Mouse (Mus musculus) neutrophil, adult 5-6 weeks (primary cell): ENCODE results near the gene Tnfrsf21. TPM values are rescaled to one million over a fixed set of nuclear protein-coding genes. Genes with fewer than 3 reads are reported as not detected.

Source experiments
- total RNA-seq: library from RNA; stranded (forward); fragments of 200-1000 nt; gene quantifications from 2 replicates; pipeline ENCODE4 v1.2.3, GENCODE M21; 2017

The Tnfrsf21 gene
- total RNA-seq, 1 experiment from 2014 or later = 30.0 TPM

Other genes with a start within 250 kb of the Tnfrsf21 start
- 76.0 and 82.7 TPM in 2 replicates for gene Cd2ap, start 139.9 kb upstream of the Tnfrsf21 start, total RNA-seq